Mouse (Mus musculus): ENCODE data around the gene Map2k3.

- no peak for TF ChIP-seq POLR2A (IDR thresholded peaks at IDR 0.05; ENCODE audit: low read depth, low read length)
- no peak for TF ChIP-seq CTCF (conservative IDR thresholded peaks at IDR 0.05 in 1 of 2, IDR thresholded peaks at IDR 0.05 in 1 of 2; ENCODE audit: low read depth in 2 of 2, low read length in 2 of 2)
- TF ChIP-seq HCFC1 (IDR thresholded peaks at IDR 0.05; ENCODE audit: low read depth, low read length), result no peak
- TF ChIP-seq NRF1 (IDR thresholded peaks at IDR 0.05; ENCODE audit: low read depth, low read length), result no peak
- no peak for TF ChIP-seq JUND (conservative IDR thresholded peaks at IDR 0.05; ENCODE audit: low read depth, low read length)
- TF ChIP-seq ZC3H11A (IDR thresholded peaks at IDR 0.05; ENCODE audit: low read depth, low read length), result no peak
- TF ChIP-seq E2F4 (IDR thresholded peaks at IDR 0.05; ENCODE audit: insufficient replicate concordance, low read depth, low read length), result no peak
- no peak for TF ChIP-seq USF1 (IDR thresholded peaks at IDR 0.05; ENCODE audit: low read depth, low read length)
- no peak for TF ChIP-seq ZMIZ1 (IDR thresholded peaks at IDR 0.05; ENCODE audit: low read depth, low read length)
- no peak for TF ChIP-seq BHLHE40 (IDR thresholded peaks at IDR 0.05; ENCODE audit: low read depth, low read length)
- TF ChIP-seq MAFK (IDR thresholded peaks at IDR 0.05; ENCODE audit: insufficient replicate concordance, low read length), result no peak
- TF ChIP-seq MXI1 (IDR thresholded peaks at IDR 0.05; ENCODE audit: low read depth, low read length), result no peak
- TF ChIP-seq POLR2AphosphoS2 (IDR thresholded peaks at IDR 0.05; ENCODE audit: low read depth, low read length), result peak; percentile 60; the same call in 1 of the 2 replicates
- TF ChIP-seq NELFE (IDR thresholded peaks at IDR 0.05; ENCODE audit: low read depth, low read length), result no peak
These were observed 22.6 kb downstream of the Map2k3 start for GRCm38 (mm10) chr11:60954255-60955104.

Measured in CH12.LX (cell line).